Mouse (Mus musculus) CD4-positive, CD25-positive, alpha-beta regulatory T cell, adult 2 months (primary cell): ENCODE results near the gene Catsperg1.
"Not testable (repeated sequence)": the region's sequence is repeated elsewhere in the genome, so short reads cannot be mapped to it uniquely, and the experiment has no call there.

Experiments
- DNase-seq: peaks from one replicate; pipeline ENCODE4 v3.0.0-alpha.2; 2012; ENCODE audit warnings: low read depth, low spot score

The Catsperg1 gene

DNA sequence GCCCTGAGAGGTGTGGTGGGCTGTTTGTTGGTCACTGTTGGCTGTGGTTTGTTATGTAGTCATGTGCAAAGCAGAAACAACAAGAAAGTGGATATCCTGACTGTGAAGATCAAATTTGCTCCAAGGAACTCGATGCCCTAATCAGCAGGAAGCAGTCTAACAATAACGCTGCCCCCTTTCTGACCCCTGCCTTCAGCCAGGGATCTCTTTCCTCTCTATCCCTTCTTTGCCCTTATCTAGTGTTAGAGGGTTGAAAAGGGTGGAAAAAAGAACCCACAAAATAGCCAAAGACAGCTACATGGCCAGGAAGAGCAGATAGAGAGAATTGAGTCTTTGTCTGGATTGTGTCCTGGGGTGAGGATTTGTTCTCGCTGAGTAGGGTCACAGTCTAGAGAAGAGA, 16.7 kb upstream of the Catsperg1 start:
- no peak for DNase-seq

DNA sequence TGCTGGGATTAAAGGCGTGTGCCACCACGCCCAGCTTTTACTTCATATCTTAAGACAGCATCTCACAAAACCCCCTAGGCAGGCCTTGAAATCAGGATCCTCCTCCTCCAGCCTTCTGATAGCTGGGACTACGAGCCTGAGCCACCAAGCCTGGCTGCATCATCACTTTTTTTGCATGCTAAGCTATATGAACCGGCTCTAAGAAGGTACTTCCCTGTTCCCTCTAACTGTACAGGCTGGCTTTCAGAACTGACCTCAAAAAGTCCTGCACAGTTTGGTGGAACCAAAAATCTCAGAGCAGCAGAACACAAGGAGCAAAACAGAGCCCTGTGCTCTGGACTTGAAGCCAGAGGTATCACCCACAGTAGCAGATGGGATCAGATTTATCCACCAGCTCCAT, 14.4 kb upstream of the Catsperg1 start:
- DNase-seq: no peak

DNA sequence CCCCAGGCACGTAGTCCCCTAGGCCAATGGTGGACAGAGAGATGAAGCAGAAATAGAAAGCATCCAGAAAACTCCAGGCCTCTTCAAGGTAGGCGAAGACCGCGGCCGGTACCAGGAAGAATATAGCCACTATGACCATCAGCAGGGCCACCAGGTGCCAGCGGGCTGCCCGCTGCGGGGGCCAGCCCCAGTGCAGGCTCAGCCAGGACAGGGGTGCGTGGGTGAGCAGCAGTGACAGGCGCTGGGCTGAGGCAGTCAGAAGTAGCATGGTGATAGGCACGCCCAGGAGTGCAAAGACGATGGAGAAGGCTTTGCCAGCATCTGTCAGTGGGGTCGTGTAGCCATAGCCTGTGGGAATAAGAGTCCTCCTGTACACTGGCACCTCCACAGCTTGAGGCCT, 11.7 kb upstream of the Catsperg1 start:
- DNase-seq: no peak

DNA sequence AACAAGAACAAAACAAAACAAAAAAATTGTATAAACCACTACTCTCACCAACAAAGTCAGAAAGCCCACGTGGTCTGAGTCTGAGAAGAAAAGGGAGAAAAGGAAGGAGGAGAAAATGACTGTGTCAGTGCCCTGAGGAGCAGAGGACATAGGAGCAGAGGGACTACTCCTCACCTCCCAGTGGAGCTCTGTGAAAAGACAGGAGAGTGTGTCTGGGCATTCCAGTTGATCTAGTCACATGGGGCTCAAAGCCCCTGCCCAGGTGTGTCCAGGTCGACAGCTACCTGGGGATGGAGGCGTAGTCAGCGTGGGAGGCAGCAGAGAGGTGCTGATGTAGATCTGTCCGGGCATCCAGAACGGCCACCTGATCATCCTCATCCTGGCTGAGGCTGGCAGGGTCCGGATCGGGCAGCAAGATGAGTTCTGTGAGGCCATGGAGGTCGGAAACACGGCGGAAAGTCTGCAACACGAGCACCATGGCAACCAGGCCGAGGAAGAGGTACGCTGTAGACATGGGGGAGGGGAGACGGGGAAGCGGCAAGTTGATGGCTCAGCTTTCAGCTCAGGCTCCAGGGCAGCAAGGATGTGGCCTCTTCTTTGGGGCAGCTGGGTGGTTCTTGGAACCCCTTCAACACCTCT, 11.0 kb upstream of the Catsperg1 start:
- peak; percentile 58 for DNase-seq

DNA sequence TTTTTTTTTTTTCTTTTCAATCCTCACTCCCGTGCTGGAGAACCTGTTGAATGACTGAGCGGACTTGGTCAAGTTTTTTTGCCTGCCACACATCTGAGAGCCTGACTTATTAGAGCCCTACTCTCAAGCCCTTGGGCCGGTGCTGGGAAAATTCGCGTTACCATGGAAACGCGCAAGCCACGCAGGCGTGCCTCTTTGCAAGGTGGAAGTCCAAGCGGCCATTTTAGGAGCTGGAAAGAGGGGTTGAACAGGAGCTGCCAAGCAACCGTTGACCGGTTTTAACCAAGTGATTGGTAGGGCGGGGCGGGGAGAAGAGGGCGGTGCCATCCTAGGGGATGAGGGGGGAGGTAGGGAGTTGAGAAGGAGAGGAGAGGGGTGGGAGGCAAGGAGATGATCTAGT, 1.0 kb upstream of the Catsperg1 start:
- DNase-seq: no peak

DNA sequence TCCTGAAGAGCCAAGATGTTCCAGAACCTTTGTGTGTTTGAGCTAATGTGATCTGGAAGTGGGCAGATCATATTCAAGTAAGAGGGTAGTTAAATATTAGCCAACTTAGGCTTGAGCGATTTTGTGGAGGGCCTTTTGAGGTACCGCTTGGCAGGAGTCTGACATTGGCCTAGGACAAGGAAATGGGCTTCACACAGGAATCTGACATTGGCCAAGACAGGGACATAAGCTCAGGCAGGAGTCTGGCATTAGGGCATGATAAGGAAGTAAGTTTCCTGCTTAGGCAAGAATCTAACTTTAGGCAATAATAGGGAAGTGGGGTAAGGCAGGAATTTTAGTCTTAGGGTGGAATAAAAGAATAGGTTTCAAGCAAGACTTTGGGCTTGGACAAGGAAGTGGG, 401 bp upstream of the Catsperg1 start:
- no peak for DNase-seq

DNA sequence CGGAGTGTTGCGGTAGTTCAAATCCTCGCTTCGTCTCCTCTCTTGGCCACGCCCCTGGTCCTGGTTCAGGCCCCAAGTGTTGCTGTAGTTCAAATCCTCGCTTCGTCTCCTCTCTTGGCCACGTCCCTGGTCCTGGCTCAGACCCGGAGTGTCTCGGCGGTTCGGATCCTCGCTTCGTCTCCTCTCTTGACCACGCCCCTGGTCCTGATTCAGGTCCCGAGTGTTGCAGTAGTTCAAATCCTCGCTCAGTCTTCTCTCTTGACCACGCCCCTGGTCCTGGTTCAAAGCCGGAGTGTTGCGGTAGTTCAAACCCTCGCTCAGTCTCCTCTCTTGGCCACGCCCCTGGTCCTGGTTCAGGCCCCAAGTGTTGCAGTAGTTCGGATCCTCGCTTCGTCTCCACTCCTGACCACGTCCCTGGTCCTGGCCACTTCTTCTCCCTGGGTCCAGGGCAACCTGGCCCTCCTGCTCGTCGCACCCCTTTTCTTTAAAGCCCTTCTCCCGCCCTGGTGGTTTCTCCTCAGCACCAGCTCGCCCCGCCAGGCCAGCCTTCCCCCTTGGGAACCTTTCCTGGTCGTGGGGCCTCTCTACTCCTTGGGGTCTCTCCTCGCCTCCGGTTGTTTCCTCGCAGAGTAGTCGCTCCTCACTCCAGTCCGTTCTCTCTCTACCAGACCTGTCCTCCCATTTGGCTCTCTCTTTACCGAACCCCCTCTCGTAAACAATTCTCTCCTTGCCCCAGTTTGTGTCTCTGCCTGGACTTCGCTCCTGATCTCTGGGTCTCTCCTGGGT, 867 bp downstream of the Catsperg1 start:
- DNase-seq: not testable (repeated sequence)

DNA sequence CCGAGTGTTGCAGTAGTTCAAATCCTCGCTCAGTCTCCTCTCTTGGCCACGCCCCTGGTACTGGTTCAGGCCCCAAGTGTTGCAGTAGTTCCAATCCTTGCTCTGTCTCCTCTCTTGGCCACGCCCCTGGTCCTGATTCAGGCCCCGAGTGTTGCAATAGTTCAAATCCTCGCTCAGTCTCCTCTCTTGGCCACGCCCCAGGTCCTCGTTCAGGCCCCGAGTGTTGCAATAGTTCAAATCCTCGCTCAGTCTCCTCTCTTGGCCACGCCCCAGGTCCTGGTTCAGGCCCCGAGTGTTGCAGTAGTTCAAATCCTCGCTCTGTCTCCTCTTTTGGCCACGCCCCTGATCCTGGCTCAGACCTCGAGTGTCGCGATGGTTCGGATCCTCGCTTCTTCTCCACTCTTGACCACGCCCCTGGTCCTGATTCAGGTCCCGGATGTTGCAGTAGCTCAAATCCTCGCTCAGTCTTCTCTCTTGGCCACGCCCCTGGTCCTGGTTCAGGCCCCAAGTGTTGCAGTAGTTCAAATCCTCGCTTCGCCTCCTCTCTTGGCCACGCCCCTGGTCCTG, 1.6 kb downstream of the Catsperg1 start:
- DNase-seq: no peak

DNA sequence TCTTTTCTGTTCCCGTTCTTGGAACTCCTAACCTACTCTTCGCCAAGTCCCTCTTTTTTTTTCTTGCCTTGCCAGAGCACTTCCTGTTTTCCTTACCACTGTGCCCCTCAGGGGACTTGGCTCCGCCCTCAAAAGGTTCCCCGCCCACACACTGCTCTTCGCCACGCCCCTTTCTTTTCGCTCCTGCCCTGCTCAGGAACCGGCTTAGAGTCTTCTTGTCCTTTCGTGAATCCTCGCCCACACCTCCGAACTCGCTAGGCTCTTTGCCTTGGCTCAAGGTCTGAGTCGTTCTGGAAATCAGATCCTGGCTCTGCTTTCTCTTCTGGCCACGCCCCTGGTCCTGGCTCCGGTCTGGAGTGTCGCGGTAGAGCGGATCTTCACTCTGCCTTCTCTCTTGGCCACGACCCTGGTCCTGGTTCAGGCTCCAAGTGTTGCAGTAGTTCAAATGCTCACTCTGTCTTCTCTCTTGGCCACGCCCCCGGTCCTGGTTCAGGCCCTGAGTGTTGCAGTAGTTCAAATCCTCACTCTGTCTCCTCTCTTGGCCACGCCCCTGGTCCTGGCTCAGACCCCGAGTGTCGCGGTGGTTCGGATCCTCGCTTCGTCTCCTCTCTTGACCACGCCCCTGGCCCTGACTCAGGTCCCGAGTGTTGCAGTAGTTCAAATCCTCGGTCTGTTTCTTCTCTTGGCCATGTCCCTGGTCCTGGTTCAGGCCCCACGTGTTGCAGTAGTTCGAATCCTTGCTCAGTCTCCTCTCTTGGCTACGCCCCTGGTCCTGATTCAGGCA, 2.2 kb downstream of the Catsperg1 start:
- DNase-seq: peak; percentile 91

DNA sequence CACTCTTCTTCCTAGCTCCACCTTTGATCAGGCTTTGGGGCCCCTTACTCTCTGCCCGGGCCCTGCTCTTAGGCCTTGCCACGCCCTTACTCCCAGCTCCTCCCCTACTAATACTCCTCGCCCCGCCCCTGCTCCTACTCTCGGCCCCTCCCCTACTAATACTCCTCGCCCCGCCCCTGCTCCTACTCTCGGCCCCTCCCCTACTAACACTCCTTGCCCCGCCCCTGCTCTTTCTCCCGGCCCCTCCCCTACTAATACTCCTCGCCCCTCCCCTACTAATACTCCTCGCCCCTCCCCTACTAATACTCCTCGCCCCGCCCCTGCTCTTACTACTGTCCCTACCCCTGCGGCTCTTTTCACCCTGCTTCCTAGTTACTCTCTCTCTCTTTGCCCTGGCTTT, 2.8 kb downstream of the Catsperg1 start:
- peak; percentile 71 for DNase-seq

DNA sequence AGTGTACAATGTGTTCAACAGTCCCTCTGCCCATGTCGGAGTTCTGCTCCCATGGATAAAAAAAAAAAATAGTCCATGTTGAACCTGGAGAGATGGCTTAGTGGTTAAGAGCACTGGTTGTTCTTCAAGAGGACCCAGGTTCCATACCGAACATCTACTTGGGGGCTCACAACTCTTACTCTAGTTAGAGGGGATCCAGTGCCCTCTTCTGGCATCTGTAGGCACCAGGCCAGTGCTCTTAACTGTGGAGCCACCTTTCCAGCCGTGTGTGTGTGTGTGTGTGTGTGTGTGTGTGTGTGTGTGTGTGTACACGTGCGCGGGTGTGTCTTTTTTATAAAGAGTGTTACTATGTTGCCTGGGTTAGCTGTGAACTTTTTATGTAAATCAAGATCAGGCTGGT, 11.3 kb downstream of the Catsperg1 start:
- no peak for DNase-seq

DNA sequence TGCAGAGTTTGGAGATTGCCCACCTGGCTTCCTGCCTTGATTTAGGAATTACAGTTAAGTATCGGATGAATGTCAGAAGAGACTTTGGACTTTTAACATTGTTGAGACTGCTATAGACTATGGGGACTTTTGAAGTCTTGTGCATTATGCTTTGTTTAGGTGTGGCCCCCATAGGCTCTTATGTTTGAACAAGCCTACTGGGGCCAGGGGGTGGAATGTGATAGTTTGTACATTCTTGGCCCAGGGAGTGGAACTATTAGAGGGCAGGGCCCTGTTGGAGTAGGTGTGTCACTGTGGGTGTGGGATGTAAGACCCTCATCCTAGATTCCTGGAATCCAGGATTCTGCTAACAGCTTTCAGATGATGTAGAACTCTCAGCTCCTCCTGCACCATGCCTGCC, 19.6 kb downstream of the Catsperg1 start:
- DNase-seq: not testable (repeated sequence)

DNA sequence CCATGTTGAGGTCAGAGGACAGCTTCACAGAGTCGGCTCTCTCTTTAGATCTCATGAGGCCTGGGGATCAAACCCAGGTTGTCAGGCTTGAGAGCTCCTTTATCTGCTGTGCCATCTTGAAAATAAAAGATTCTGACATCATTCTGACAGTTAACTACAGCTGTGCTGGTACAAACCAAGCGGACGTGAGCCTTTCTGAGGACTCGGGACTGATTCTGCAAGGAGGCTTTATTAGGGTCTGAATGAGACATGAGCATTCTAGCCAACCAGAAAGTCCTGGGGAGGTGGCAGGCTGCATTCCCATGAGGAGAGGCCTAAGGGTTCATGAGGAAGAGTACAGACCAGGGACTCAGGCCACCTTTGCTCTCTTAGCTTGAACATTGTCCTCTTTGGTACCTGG, 32.5 kb downstream of the Catsperg1 start:
- not testable (repeated sequence) for DNase-seq

DNA sequence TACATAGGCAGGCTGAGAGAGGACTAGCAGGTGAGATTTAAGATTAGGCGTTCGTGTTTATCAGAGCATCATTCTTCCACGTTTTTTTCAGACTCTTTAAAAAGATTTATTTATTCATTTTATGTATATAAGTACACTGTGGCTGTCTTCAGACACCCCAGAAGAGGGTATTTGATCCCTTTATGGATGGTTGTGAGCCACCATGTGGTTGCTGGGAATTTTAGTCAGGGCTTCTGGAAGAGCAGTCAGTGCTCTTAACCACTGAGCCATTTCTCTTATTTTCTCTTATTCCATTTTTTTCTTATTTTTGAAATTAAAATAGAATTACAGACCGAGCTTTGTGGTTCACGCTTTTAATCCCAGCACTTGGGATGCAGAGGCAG, 33.0 kb downstream of the Catsperg1 start:
- DNase-seq: no peak

DNA sequence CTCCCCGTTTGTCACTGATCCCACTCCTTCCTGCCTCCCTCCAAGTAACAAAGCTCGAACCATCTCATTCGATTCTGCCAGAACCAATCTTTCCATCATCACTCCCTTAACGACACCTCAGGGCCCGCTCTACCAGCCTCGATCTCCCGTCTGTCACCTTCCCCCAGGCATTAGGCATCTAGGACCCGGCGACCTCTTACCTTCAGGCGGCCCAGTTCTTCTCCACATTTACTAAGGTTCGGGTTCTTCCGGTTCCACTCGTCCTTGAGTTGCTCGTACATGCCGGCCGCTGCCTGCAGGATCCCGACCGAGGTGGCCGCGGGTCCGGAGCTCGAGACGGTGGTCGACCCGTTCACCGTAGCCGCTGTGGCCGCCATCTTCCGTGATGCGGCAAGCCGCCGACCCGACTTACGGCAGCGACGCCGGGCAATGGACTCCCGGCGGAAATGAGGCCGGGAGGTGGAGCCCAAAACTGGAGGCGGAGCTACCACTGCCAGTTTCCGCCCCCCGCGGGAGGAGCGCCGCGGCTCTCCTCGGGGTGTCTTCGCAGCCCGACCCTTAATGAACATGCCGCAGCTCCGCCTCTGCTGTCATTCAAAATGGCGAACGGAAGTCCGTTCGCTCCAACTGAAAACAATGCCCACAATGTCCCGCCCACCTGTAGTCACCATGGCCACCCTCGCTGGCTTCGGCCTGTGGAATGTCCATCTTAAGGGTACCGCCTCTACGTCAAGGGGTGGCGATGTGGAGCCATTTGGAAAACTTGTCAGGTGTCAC, 33.6 kb downstream of the Catsperg1 start, which contains the start of gene Psmd8:
Gene Psmd8 (minus strand): TSS at position 625 of the 777 bp plus-strand sequence.
- peak; percentile 98 for DNase-seq

DNA sequence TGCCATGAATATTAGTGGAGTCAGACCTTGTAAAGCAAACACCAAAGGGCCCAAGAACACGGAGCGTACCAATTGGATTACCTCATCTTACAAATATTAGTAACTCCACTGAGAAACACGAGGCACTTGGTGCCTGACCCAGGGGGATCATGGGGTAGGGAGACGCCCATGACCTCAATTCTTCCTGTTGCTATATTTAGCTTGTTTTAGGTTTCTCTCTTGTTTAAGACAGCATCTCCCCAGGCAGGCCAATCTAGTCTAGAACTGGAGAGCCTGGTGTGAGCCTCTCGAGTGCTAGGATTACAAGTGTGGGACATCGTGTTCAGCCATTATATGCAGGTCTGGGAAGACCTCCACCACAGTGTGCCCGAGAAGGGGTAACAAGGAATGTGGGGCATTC, 34.5 kb downstream of the Catsperg1 start:
- DNase-seq: peak; percentile 56

DNA sequence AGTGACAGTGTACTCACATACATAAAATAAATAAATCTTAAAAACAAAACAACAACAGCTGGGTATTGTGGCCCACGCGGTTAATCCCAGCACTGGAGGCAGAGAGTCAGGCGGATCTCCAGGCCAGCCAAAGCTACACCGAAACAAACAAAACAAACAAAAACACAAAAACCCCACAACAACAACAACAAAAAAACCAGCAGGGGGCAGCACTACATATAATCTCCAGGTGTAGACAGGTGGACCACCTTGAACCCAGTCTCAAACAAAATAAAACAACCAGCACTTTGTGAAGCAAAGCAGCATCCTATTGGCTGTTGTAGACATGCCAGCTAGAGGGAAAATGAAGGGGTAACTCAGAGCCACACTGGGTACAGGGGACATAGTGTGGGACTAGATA, 35.7 kb downstream of the Catsperg1 start:
- peak; percentile 55 for DNase-seq

DNA sequence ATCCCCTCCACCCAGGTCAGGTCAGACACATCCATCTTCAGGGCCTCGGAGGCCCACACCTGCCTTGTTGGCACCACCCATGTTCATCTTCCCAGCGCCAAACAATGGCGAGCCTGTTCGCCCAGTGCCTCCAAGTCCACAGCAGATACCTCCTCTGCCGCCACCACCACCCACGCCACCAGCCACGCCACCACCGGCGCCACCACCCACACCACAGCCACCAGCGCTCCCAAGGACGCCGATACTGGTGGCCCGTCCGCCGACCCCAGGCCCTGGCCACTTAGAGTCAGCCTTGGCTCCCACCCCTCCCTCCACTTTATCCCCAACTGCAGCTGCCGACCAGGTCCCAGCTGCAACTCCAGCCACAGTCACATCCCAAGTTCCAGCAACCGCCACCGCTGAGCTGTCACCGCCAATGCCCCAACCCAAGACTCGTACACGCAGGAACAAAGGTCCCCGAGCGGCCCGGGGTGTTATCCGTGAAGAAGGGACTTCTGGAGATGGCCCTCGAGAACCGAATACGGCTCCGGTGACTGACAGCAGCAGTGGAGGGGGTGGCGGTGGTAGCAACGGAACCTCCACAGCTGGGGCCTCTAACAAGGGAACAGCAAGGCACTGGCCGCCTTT, 41.3 kb downstream of the Catsperg1 start:
- no peak for DNase-seq

DNA sequence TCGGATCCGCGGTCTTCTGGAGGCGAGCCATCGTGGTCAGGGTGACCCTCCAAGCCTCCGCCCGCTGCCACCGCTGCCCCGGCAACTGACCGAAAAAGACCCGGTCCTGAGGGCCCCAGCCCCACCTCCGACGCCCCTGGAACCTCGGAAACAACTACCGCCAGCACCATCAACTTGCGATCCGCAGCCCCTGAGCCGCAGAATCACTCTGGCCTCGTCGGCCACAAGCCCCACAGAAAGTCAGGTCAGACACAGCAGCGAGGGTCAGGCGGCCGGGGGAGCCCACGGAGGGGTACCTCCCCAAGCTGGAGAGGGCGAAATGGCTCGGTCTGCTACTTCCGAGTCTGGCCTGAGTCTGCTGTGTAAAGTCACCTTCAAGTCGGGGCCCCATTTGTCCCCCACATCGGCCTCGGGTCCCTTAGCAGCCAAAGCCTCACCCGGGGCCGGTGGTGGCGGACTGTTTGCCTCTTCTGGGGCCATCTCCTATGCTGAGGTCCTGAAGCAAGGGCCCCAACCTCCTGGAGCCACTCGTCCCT, 42.2 kb downstream of the Catsperg1 start:
- no peak for DNase-seq

DNA sequence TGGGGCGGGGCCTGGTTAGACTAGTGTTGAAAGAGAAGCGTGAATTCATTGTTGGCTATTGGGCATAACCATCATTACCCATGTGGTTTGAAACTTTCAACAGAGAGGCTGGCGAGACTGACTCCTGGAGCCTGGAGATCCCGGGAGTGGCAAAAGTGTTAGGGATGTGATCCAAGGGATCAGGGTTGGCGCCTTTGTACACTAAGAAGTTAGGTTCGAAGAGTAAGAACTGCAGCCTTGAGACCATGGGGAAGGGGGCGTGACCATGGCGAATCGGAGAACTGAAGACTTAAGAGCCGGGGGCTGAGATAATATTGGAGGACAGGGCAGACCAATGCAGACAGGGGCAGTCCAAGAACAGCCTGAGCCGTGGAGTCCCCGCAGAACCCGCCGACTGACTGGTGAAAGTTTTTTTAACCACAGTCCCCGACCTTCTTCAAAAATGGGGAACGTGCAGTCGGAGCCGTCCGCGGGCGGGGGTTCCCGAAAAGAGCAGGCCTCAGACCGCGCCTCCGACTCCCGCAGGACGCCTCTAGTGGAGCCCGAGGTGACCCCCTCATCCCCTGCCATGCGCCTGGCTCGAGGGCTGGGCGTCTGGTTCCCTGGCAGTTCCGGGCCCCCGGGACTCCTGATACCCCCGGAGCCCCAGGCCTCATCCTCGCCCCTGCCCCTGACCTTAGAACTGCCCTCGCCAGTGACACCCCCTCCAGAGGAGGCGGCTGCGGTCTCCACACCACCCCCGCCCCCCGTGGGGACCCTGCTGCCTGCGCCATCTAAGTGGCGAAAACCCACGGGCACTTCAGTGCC, 42.9 kb downstream of the Catsperg1 start:
- peak; percentile 43 for DNase-seq
